Mouse (Mus musculus) hindbrain, postnatal 0 days (tissue): ENCODE measurements at regions not wholly inside any gene's neighbourhood (a gene's known extent, or its start where the extent isn't known, plus 50 kb on each side); places are given as distances from the start of the nearest gene placed in this dataset.

ENCODE experiments used
- ATAC-seq: fragments of 200-750 bp; cut with Nextera tagmentation; 2 replicates; pipeline ENCODE4 v1.8.0; 2017; ENCODE audit warnings: mild to moderate bottlenecking, moderate TSS enrichment, moderate library complexity
- DNase-seq: peaks from one replicate; pipeline ENCODE4 v3.0.0-alpha.2; 2015; ENCODE audit warnings: low spot score
- H3K27ac ChIP-seq: fragments of 300-500 bp; sonication (generic); 2 replicates; pipeline ENCODE4 v1.5.1; 2014; ENCODE audit warnings: mild to moderate bottlenecking
- H3K27me3 ChIP-seq: fragments of 300-500 bp; sonication (generic); 2 replicates; pipeline ENCODE4 v1.6.1; 2014; ENCODE audit warnings: low read length, mixed read lengths; ENCODE audit not compliant: insufficient read depth
- H3K36me3 ChIP-seq: fragments of 300-500 bp; sonication (generic); 2 replicates; pipeline ENCODE4 v1.6.1; 2014; ENCODE audit warnings: low read length, mixed read lengths; ENCODE audit not compliant: insufficient read depth
- H3K4me1 ChIP-seq: fragments of 300-500 bp; sonication (generic); 2 replicates; pipeline ENCODE4 v1.6.1; 2014; ENCODE audit warnings: antibody characterized with exemption, low read length, mixed read lengths; ENCODE audit not compliant: insufficient read depth
- H3K4me2 ChIP-seq: fragments of 300-500 bp; sonication (generic); 2 replicates; pipeline ENCODE4 v1.6.1; 2014; ENCODE audit warnings: low read depth, mild to moderate bottlenecking, low read length, moderate library complexity, mixed read lengths
- H3K4me3 ChIP-seq: fragments of 300-500 bp; sonication (generic); 2 replicates; pipeline ENCODE4 v1.5.1; 2014; ENCODE audit warnings: low read length
- H3K9ac ChIP-seq: fragments of 300-500 bp; sonication (generic); replicated peaks from 2 replicates; pipeline ENCODE4 v1.6.1; 2014; ENCODE audit warnings: mild to moderate bottlenecking, low read length, moderate library complexity, mixed read lengths
- H3K9me3 ChIP-seq: fragments of 300-500 bp; sonication (generic); 2 replicates; pipeline ENCODE4 v1.6.1; 2016; ENCODE audit warnings: low read length, mixed read lengths
- CTCF ChIP-seq: IDR thresholded peaks from 2 replicates; pipeline ENCODE4 v1.5.1; 2016; ENCODE audit warnings: antibody characterized with exemption, control low read depth, low read depth
- WGBS: fragments of 180-500 bp; shearing (Covaris S2); extraction: QIAGEN DNeasy Blood & Tissue Kit; methylation state at CpG from one replicate; pipeline ENCODE4 v1.1.7; 2014; 5-methylcytosine and 5-hydroxymethylcytosine counted together

DNA sequence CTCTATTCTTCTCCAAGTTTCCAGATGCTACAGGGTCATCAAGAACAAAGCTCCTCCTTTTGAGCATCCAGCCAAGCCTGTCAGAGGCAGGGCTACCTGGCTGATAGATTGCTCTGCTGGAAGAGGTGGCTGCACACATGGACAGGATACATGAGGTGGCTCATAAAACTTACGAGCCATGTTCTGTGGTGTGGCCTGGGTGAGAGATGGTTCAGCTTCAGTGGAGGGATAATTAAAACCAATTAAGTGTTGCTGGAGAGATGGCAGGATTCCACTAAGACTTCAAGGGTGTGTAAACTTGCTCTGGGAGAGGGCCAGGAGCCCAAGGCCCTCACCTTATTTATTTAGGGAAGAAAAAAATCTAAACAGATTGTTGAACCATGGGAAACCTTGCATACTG lies 555.6 kb downstream of the Nfib start:
- WGBS, result 68% methylated on average over 1 of the region's 1 CpGs
- H3K4me1 ChIP-seq, result no peaks in the 10 kb centered on the region
- no peaks in the 10 kb centered on the region for H3K27me3 ChIP-seq
- H3K4me2 ChIP-seq, result no peak overlapping the region
- no peak for TF ChIP-seq CTCF
- no peaks in the 10 kb centered on the region for H3K9me3 ChIP-seq
- H3K27ac ChIP-seq, result no peak overlapping the region
- no peak for DNase-seq
- no peak overlapping the region for H3K9ac ChIP-seq
- H3K4me3 ChIP-seq, result no peak overlapping the region
- ATAC-seq, result no peak
- no peaks in the 10 kb centered on the region for H3K36me3 ChIP-seq

DNA sequence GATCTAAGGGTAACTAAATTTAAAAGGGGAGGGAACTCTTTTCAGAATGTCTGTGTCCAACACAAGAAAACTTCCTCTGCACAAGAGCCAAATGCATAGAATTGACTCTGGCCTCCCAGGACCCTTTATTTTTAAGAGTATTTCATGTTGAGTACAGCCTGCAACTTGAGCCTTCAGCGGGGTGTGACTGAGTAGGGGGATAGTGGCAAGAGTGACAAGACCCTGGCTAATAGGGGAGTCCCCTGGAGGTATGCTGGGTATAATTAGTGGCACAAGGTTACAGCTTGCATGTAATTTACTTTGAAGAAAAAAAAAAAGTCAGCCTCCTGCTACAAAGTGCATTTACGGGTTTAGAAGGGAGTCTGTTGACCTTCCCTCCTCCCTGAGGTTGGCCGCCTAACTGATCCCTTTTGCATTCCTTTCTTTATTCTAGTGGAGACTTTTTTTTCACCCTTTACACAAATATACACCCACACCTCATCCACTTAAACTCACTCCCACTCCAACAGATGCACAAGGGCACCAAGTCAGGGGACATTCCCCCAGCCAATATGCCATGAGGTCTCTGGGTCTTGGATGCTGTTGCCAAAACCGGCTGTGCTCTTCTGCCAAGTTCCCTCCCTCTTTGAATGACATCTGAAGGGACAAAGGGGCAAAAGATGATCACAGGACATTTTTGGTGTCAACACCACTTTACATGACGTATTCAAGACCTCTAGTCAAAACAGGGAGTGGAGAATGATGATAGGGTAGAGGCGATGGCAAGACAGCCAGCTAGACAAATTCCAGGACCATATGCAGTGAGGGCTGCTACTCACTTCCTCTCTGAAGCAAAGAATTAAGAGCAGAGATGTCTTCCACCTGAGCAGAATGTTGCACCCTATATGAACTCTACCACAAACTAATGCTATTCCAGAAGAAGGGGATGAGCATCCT lies 557.2 kb downstream of the Nfib start:
- H3K4me3 ChIP-seq, result no peak overlapping the region
- no peak overlapping the region for H3K4me2 ChIP-seq
- H3K9ac ChIP-seq, result no peak overlapping the region
- H3K36me3 ChIP-seq, result no peaks in the 10 kb centered on the region
- no peaks in the 10 kb centered on the region for H3K9me3 ChIP-seq
- no peak overlapping the region for H3K27ac ChIP-seq
- no peak for TF ChIP-seq CTCF
- no peaks in the 10 kb centered on the region for H3K27me3 ChIP-seq
- no peaks in the 10 kb centered on the region for H3K4me1 ChIP-seq
- no peak for ATAC-seq
- DNase-seq, result no peak
- WGBS, result 54% methylated on average over 6 of the region's 6 CpGs

DNA sequence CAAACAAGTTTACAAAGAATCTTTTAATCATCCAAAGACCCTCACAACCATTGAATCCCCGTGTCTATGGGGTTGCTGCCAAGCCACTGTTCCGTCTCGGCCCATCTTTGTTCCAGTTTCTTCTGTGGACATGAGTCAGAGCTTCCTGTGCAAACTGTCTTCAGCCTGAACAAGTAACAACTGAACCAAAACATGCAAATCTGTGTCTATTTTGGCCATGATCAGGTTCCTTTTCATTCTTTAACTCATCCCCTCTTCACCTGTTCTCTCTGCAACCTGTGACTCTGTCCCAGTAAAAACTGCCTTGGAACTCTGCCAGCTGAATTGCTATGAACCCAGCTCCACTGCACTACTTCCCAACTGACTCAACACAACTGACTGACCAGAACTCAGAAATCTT lies 563.2 kb downstream of the Nfib start:
- 63% methylated on average over 3 of the region's 3 CpGs for WGBS
- no peak for TF ChIP-seq CTCF
- ATAC-seq (no peak), DNase-seq (no peak)
- Histone ChIP-seq H3K4me3 (no peak overlapping the region), H3K9ac (no peak overlapping the region), H3K36me3 (no peaks in the 10 kb centered on the region), H3K4me2 (no peak overlapping the region), H3K27ac (no peak overlapping the region), H3K4me1 (no peaks in the 10 kb centered on the region), H3K9me3 (no peaks in the 10 kb centered on the region), H3K27me3 (no peaks in the 10 kb centered on the region)

DNA sequence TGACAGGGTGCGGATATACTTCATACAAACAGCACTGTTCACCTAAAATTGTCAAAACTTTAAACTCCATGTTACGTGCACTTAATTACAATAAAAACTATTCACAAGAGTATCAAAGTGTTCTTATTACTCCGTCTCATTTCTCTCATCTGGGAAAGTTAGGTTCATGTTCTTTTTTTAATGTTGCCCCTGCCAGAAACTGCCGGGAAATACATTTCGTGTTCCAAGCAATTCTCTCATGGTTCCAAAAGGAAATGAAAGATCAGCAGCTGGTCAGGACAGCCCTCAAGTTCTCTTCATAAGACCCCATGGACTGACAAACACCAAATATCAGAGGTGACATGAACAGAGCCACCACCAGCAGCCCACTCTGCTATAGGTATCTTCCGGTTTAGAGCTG lies 565.7 kb downstream of the Nfib start:
- H3K4me2 ChIP-seq, result no peak overlapping the region
- no peaks in the 10 kb centered on the region for H3K4me1 ChIP-seq
- no peak overlapping the region for H3K9ac ChIP-seq
- no peaks in the 10 kb centered on the region for H3K36me3 ChIP-seq
- 91% methylated on average over 6 of the region's 6 CpGs for WGBS
- no peak for TF ChIP-seq CTCF
- DNase-seq, result no peak
- H3K4me3 ChIP-seq, result no peak overlapping the region
- H3K9me3 ChIP-seq, result no peaks in the 10 kb centered on the region
- no peak overlapping the region for H3K27ac ChIP-seq
- ATAC-seq, result no peak
- H3K27me3 ChIP-seq, result no peaks in the 10 kb centered on the region

DNA sequence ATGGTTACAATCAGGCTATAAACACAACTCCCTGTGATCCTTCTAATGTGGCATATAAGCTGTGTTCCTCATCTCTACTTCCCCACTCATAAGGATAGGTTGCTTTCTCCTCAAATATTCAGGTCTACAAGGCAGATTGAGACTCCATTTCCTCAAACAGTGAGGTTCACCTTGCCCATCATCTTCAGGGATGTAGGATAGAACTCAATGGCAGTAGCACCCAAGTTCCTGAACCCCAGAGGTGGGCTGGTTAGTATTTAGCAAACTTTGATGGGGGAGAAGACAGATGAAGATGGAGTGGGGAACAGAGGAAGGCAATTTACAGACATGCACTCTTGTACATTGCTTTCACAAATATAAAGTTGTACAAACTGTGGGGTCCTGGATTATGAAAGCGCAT lies 566.5 kb downstream of the Nfib start:
- no peak overlapping the region for H3K9ac ChIP-seq
- H3K27me3 ChIP-seq, result no peaks in the 10 kb centered on the region
- H3K27ac ChIP-seq, result no peak overlapping the region
- DNase-seq (no peak), ATAC-seq (no peak)
- 100% methylated on average over 1 of the region's 1 CpGs for WGBS
- no peaks in the 10 kb centered on the region for H3K4me1 ChIP-seq
- no peak for TF ChIP-seq CTCF
- H3K9me3 ChIP-seq, result no peaks in the 10 kb centered on the region
- H3K36me3 ChIP-seq, result no peaks in the 10 kb centered on the region
- no peak overlapping the region for H3K4me2 ChIP-seq
- H3K4me3 ChIP-seq, result no peak overlapping the region

DNA sequence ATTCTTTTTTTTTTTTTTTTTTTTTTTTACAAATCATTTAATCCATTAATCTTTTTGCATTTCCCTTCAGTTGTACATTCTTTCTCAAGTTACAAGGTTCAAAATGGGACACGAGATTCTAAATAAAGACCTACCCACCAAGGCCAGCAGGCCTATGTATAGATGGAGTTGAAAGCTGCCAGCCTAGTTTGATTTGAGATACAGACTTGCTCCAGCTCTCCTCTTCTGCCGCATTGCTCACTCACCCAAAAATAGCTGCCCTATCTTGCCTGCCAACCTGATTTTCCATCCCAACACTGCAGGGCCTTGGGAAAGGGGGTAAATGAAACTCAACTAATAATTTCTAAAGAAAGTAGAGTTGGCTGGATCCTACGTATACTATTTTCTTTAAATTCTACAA lies 572.7 kb downstream of the Nfib start:
- Histone ChIP-seq H3K4me2 (no peak overlapping the region), H3K4me3 (no peak overlapping the region), H3K27ac (no peak overlapping the region), H3K9me3 (no peaks in the 10 kb centered on the region), H3K9ac (no peak overlapping the region), H3K27me3 (no peaks in the 10 kb centered on the region), H3K4me1 (no peaks in the 10 kb centered on the region), H3K36me3 (no peaks in the 10 kb centered on the region)
- WGBS, result 79% methylated on average over 3 of the region's 3 CpGs
- no peak for TF ChIP-seq CTCF
- ATAC-seq, result no peak
- DNase-seq, result no peak

DNA sequence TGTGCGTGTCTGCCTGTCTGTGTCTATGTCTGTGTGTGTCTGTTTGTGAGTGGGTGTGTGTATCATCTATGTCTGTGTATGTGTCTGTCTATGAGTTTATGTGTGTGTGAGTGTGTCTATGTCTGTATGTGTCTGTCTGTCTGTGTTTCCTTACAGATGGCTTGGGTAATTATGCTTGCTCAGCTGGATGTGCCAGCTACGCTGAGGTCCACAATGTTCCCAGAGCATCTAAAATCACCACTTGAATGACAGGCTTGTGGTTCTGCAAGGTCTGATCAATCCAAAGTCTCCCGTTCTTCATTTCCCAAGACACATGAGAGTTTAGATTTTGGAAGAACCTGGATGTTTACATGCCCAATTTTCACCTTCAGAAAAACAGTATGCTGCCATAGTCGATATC lies 573.2 kb downstream of the Nfib start:
- Histone ChIP-seq H3K27ac (no peak overlapping the region), H3K4me2 (no peak overlapping the region), H3K9ac (no peak overlapping the region), H3K9me3 (no peaks in the 10 kb centered on the region), H3K4me1 (no peaks in the 10 kb centered on the region), H3K4me3 (no peak overlapping the region), H3K27me3 (no peaks in the 10 kb centered on the region), H3K36me3 (no peaks in the 10 kb centered on the region)
- TF ChIP-seq CTCF, result no peak
- no peak for DNase-seq
- ATAC-seq, result no peak
- 81% methylated on average over 4 of the region's 4 CpGs for WGBS
